Mouse (Mus musculus) retina, postnatal 1 day (tissue): ENCODE data around the gene Mcf2l.

ENCODE experiments used
- DNase-seq: peaks from one replicate; pipeline ENCODE4 v3.0.0-alpha.2; 2012

Mcf2l gene

GRCm38 (mm10) chr8:12915187-12916006, 41.8 kb downstream of the Mcf2l start:
- peak; percentile 72 for DNase-seq

GRCm38 (mm10) chr8:12916156-12916900, 42.7 kb downstream of the Mcf2l start:
- DNase-seq = peak; percentile 40

DNA sequence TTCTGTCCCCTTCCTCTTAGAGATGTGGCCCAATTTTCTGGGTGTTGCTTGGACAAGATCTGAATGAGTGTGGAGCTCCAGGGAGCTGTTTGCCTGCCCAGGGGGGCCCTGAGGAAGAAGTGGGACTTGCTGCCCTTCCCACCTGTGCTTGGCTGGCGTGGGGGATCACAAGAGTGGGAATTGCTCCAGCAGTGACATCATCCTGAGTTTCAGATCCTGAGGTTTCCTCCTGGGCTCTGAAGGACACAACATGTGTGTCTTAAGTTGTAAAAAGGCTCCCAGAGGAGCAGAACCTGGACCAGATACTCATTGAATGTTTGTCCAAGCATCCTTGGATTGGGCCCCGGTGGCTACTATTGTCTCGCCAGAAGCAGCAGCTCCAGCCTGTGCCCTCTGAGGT, 43.4 kb downstream of the Mcf2l start:
- no peak for DNase-seq

GRCm38 (mm10) chr8:12917831-12918230, 44.2 kb downstream of the Mcf2l start:
- DNase-seq = no peak

GRCm38 (mm10) chr8:12920599-12920998, 47.0 kb downstream of the Mcf2l start:
- no peak for DNase-seq

- DNase-seq = no peak
Observed at GRCm38 (mm10) chr8:12925051-12925450, 51.4 kb downstream of the Mcf2l start.

GRCm38 (mm10) chr8:12925941-12926381, 52.4 kb downstream of the Mcf2l start:
- no peak for DNase-seq

GRCm38 (mm10) chr8:12927204-12927983, 53.8 kb downstream of the Mcf2l start:
- DNase-seq = peak; percentile 83

- DNase-seq = no peak
Observed at GRCm38 (mm10) chr8:12928033-12928432, 54.4 kb downstream of the Mcf2l start.

GRCm38 (mm10) chr8:12928931-12929330, 55.3 kb downstream of the Mcf2l start:
- DNase-seq = no peak

DNA sequence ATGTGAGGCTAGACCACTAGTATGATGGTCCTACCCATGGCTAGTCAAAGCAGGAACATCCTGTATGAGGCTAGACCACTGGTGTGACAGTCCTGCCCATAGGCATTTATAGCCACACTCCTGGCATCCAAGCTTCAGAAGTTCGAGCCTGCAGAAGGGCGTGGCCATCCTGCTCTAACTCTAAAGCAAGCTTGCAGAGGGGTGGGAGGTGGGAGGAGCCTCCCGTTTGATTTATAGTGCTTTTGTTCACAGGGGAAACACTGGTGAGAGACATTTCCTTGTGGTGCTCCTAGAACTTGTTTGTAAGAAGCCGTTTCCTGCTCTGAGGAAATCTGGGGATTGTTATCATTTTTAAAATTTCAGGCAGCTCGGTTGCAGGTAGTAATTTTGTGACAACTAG, 56.7 kb downstream of the Mcf2l start:
- no peak for DNase-seq

GRCm38 (mm10) chr8:12931426-12931825, 57.8 kb downstream of the Mcf2l start:
- peak; percentile 45 for DNase-seq

DNA sequence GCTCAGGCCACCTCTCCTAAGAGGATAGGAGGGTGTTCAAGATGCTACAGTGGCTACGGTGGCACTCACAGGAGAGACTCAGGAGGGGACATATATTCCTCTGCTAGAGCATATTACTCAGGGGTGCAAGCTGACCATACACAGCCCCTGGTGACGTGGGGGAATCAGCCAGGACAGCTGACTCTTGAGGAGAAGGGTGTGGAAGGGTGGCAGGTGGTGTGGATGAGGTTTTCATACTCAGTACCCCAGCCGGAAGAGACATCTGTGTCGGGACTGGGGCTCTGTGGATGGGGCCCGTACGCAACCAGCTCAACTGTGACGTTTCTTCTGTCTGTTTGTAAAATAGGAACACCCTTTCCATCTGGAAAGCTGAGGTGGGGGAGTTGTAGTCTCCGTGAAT, 58.9 kb downstream of the Mcf2l start:
- DNase-seq = no peak

GRCm38 (mm10) chr8:12933765-12934164, 60.2 kb downstream of the Mcf2l start:
- DNase-seq = no peak

DNA sequence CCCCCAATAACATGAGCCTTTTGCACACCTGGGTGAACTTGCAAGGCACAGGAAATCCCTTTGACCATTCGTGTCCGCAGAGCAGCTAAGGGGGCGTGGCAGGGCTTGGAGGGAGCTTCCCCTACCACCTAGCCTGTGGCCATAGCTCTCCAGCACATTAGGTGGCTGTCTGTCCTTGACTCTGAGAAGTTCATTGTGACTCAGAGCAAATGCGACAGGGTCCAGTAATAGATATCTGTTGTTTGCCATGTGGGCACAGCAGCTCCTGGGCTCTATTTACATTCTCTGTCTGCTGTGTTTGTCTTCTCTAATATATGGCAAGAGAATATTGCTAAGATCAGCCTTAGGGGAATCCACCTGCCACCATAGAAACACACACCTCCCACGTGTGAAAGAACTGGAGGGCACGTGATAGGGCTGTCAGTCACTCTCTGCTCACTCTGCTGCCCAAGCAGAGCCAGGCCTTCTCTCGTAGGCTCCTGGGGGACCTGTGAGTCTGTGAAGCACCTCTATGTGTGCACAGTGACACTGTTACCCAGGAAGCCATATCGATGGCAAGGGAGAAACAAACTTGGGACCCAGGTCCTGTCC, 60.9 kb downstream of the Mcf2l start:
- no peak for DNase-seq

GRCm38 (mm10) chr8:12940549-12940948, 66.9 kb downstream of the Mcf2l start:
- DNase-seq = no peak

GRCm38 (mm10) chr8:12941161-12941926, 67.7 kb downstream of the Mcf2l start:
- DNase-seq = no peak

- DNase-seq = peak; percentile 93
Observed at GRCm38 (mm10) chr8:12947604-12948573, 74.3 kb downstream of the Mcf2l start.

DNA sequence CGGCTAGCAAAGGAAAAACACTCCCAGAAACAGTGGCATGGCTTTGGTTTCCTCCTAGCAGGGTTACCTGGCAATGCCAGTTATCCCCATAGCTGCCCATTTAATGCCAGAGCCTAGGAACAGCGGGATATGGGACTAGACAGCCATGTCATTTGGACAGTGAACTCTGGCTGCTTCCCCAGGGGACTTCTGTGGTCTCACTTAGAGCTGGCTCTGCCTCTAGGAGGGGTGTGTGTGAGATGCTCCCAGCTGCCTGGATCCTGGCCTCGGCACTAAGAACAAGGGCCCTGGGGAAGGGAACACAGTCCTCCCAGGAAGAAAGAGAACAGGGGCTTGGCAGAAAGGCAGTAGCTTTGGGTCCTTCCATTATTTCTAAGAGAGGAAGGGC, 75.0 kb downstream of the Mcf2l start:
- peak; percentile 57 for DNase-seq

- no peak for DNase-seq
Observed at GRCm38 (mm10) chr8:12951051-12951630, 77.5 kb downstream of the Mcf2l start.
